Mouse (Mus musculus) heart, postnatal 0 days (tissue): ENCODE measurements around the gene Gm42742. TPM values are rescaled to one million over a fixed set of nuclear protein-coding genes. Genes with fewer than 3 reads are reported as not detected.
A peak's percentile ranks its signal among the peaks of the same experiment; 100 is the strongest.

ENCODE experiments used
- ATAC-seq: fragments of 200-750 bp; cut with Nextera tagmentation; 2 replicates; pipeline ENCODE4 v1.8.0; 2017; ENCODE audit warnings: low read depth, moderate number of reproducible peaks, moderate library complexity; ENCODE audit not compliant: insufficient read depth
- DNase-seq: peaks from one replicate; pipeline ENCODE4 v3.0.0-alpha.2; 2016; ENCODE audit warnings: low spot score
- H3K27ac ChIP-seq: fragments of 300-500 bp; sonication (generic); 2 replicates; pipeline ENCODE4 v1.5.1; 2014; ENCODE audit warnings: low read depth, mild to moderate bottlenecking
- H3K27me3 ChIP-seq: fragments of 300-500 bp; sonication (generic); 2 replicates; pipeline ENCODE4 v1.6.1; 2014; ENCODE audit warnings: low read length, mixed read lengths; ENCODE audit not compliant: control insufficient read depth, insufficient read depth
- H3K36me3 ChIP-seq: fragments of 300-500 bp; sonication (generic); replicated peaks from 2 replicates; pipeline ENCODE4 v1.6.1; 2014; ENCODE audit warnings: low read length, mixed read lengths; ENCODE audit not compliant: control insufficient read depth, insufficient read depth
- H3K4me1 ChIP-seq: fragments of 300-500 bp; sonication (generic); 2 replicates; pipeline ENCODE4 v1.6.1; 2014; ENCODE audit warnings: antibody characterized with exemption; ENCODE audit not compliant: control insufficient read depth, insufficient read depth
- H3K4me2 ChIP-seq: fragments of 300-500 bp; sonication (generic); 2 replicates; pipeline ENCODE4 v1.6.1; 2014; ENCODE audit warnings: low read depth, mild to moderate bottlenecking, low read length, moderate library complexity
- H3K4me3 ChIP-seq: fragments of 300-500 bp; sonication (generic); 2 replicates; pipeline ENCODE4 v1.5.1; 2014; ENCODE audit warnings: low read depth, low read length
- H3K9ac ChIP-seq: fragments of 300-500 bp; sonication (generic); replicated peaks from 2 replicates; pipeline ENCODE4 v1.6.1; 2014; ENCODE audit warnings: low read depth, low read length, mixed read lengths
- H3K9me3 ChIP-seq: fragments of 300-500 bp; sonication (generic); replicated peaks from 2 replicates; pipeline ENCODE4 v1.6.1; 2016; ENCODE audit warnings: low read length; ENCODE audit not compliant: control insufficient read depth
- CTCF ChIP-seq: IDR thresholded peaks from 2 replicates; pipeline ENCODE4 v1.5.1; 2016; ENCODE audit warnings: antibody characterized with exemption, control low read depth, low read depth
- EP300 ChIP-seq: IDR thresholded peaks from 2 replicates; pipeline ENCODE4 v1.6.1; 2016; ENCODE audit warnings: antibody characterized with exemption, low read depth
- WGBS: fragments of 180-500 bp; shearing (Covaris S2); extraction: QIAGEN DNeasy Blood & Tissue Kit; methylation state at CpG from one replicate; pipeline ENCODE4 v1.1.7; 2014; 5-methylcytosine and 5-hydroxymethylcytosine counted together
- polyA plus RNA-seq: library from polyadenylated mRNA; unstranded; fragments of >200 nt; fragmentation: Nextera tagmentation; extraction: Ambion mirVana; gene quantifications from 2 replicates; pipeline ENCODE4 v1.2.1, GENCODE M21; 2015
- total RNA-seq: library from RNA; depleted of rRNA; stranded (reverse); fragments of >200 nt; gene quantifications from 2 replicates; pipeline ENCODE4 v1.2.3, GENCODE M21; 2014; ENCODE audit warnings: low replicate concordance

The Gm42742 gene
- total and polyA plus RNA-seq, 2 experiments from 2014 or later, result 5.7 to 24.8 TPM

DNA sequence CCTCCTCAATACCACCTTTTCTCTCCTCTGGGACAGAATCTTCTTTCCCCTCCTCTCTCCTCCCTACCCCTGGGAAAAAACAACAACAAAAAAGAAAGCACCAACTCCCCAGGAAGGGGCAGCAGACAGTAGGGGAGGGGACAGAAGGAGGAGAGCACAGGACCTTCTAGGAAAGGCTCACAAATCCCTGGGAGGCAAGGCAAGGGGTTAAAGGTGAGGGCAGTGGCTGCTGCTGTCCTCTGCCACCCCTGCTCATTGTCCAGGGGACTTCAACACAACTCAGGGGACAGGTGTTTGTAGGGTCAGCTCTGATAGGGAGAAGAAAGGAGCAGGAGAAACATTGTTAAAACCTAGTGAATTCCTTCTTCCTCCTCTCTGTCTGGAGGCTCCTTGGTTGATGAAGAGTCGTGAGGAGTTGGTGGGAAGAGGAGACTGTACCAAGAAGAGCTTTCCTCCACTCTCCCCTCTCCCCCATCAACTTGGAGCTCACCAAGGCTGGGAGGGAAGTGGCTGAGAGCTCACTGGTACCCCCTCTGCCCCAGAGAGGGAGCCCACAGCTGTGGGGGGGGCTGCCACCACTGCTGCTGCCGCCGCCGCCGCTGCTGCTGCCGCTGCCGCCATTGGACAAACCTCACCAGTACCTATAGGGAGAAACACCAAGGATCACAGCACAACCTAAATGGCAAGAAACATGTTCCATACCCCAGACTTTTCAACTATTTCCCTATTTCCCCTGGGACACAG is 1.8 kb upstream of the Gm42742 start:
- no peak for DNase-seq
- Histone ChIP-seq H3K9me3 (no peaks in the 10 kb centered on the region), H3K4me2 (0 out of 2 replicates have a peak overlapping the region, but pooled peaks have one; percentile 96), H3K27me3 (no peaks in the 10 kb centered on the region), H3K4me3 (no peak overlapping the region), H3K4me1 (peaks cover 34% of the 10 kb centered on the region), H3K9ac (no peak overlapping the region), H3K27ac (no peak overlapping the region), H3K36me3 (peaks cover 27% of the 10 kb centered on the region)
- ATAC-seq, result no peak
- 83% methylated on average over 7 of the region's 7 CpGs for WGBS
- TF ChIP-seq CTCF (no peak), EP300 (no peak)

GRCm38 (mm10) chr7:127021563-127022527 is 948 bp upstream of the Gm42742 start:
- Histone ChIP-seq H3K27me3 (no peaks in the 10 kb centered on the region), H3K4me2 (peak overlapping the region; percentile 78), H3K27ac (peak overlapping the region; percentile 9; the same call in 1 of the 2 replicates), H3K4me1 (peaks cover 34% of the 10 kb centered on the region), H3K9me3 (no peaks in the 10 kb centered on the region), H3K36me3 (peaks cover 27% of the 10 kb centered on the region), H3K9ac (no peak overlapping the region), H3K4me3 (peak overlapping the region; percentile 46)
- WGBS, result 58% methylated on average over 5 of the region's 5 CpGs
- TF ChIP-seq EP300 (no peak), CTCF (no peak)
- ATAC-seq (no peak), DNase-seq (no peak)

DNA sequence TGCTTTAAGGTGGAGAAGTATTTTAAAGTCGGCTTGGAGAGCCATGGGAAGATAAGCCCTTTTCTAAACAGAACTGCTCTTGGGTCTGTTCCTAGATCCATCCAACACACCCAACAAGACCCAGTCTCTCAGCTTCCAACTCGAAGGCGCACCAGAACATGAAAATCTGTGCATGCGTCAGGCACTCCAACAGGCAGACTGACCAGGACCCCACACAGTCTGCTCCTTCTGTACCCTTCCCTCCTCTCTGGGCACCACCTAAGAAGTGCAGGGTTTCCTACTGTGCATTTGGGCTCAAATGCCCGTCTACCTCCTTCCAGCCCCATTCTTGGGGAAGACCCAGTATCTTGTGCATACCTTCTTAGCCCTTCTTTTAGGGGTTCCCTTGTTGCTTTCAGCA is 406 bp downstream of the Gm42742 start:
- DNase-seq, result no peak

DNA sequence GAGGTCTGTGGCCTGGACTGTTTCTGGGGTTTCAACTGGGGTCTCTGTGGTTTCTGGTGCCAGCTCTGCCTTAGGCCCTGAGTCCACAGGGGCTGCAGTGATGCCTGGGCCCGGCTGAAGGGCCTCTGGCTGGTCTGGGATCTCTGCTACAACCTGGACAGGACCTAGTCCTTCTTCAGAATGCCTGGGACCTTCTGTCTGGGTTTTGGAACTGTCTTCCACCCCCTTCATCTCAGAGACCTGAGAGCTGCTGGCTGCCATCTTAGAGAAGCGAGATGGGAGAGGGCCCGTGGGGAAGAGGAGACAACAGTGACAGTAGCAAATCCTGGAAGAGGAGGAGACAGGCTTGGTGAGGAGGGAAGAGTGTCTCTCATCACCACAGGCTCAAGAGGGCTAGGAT is 866 bp downstream of the Gm42742 start:
- no peak overlapping the region for H3K27ac ChIP-seq

More for the DNA sequence above, 406 bp downstream of the Gm42742 start:
- H3K27me3 ChIP-seq, result no peaks in the 10 kb centered on the region
- peak overlapping the region; percentile 46 for H3K4me3 ChIP-seq
- H3K9me3 ChIP-seq, result no peaks in the 10 kb centered on the region
- peak overlapping the region; percentile 46 for H3K9ac ChIP-seq
- H3K4me1 ChIP-seq, result peaks cover 41% of the 10 kb centered on the region
- no peak for ATAC-seq
- peaks cover 27% of the 10 kb centered on the region for H3K36me3 ChIP-seq
- H3K4me2 ChIP-seq, result peak overlapping the region; percentile 78
- WGBS, result 36% methylated on average over 5 of the region's 5 CpGs
- TF ChIP-seq CTCF (no peak), EP300 (no peak)
- H3K27ac ChIP-seq, result 0 out of 2 replicates have a peak overlapping the region, but pooled peaks have one; percentile 18

GRCm38 (mm10) chr7:127019306-127019960 is 1.5 kb downstream of the Gm42742 start:
- no peak for DNase-seq
- Histone ChIP-seq H3K27ac (no peak overlapping the region), H3K9ac (no peak overlapping the region), H3K27me3 (no peaks in the 10 kb centered on the region), H3K4me2 (peak overlapping the region; percentile 78; the same call in 1 of the 2 replicates), H3K36me3 (peaks cover 30% of the 10 kb centered on the region), H3K4me3 (no peak overlapping the region), H3K4me1 (peaks cover 39% of the 10 kb centered on the region), H3K9me3 (no peaks in the 10 kb centered on the region)
- WGBS, result 78% methylated on average over 14 of the region's 14 CpGs
- ATAC-seq, result no peak
- TF ChIP-seq CTCF (no peak), EP300 (no peak)

More for the DNA sequence above, 866 bp downstream of the Gm42742 start:
- H3K9me3 ChIP-seq, result no peaks in the 10 kb centered on the region
- 65% methylated on average over 3 of the region's 3 CpGs for WGBS
- H3K36me3 ChIP-seq, result peaks cover 31% of the 10 kb centered on the region
- H3K4me3 ChIP-seq, result no peak overlapping the region
- H3K27me3 ChIP-seq, result no peaks in the 10 kb centered on the region
- H3K9ac ChIP-seq, result peak overlapping the region; percentile 46; the same call in 1 of the 2 replicates
- ATAC-seq (no peak), DNase-seq (no peak)
- H3K4me1 ChIP-seq, result peaks cover 44% of the 10 kb centered on the region
- TF ChIP-seq CTCF (no peak), EP300 (no peak)
- H3K4me2 ChIP-seq, result peak overlapping the region; percentile 78
